Mouse (Mus musculus): ENCODE results near the gene Aqr. TPM values are rescaled to one million over a fixed set of nuclear protein-coding genes. Genes with fewer than 3 reads are reported as not detected.

Aqr gene
- polyA plus RNA-seq, 1 experiment from 2014 or later = 16.3 TPM

Small RNA genes within 50 kb of the gene (microRNA-seq; reads per million reads assigned to microRNA genes)
- not detected for gene Mir7002

Other genes with a start within 250 kb of the Aqr start
- gene Gjd2, start 173.4 kb downstream of the Aqr start, polyA plus RNA-seq (2015; fragmentation: Nextera tagmentation; extraction: Ambion mirVana) = not detected in 2 replicates
- gene Actc1, start 133.5 kb downstream of the Aqr start, polyA plus RNA-seq (2015; fragmentation: Nextera tagmentation; extraction: Ambion mirVana) = 36.4 and 80.5 TPM in 2 replicates
- 0.97 and 1.1 TPM in 2 replicates for gene Zfp770, start 14.4 kb upstream of the Aqr start, polyA plus RNA-seq (2015; fragmentation: Nextera tagmentation; extraction: Ambion mirVana)